Mouse (Mus musculus) MEL (cell line): ENCODE results near the gene Kcna2. TPM values are rescaled to one million over a fixed set of nuclear protein-coding genes. Genes with fewer than 3 reads are reported as not detected.

Experiments used
- DNase-seq: peaks from one replicate; pipeline ENCODE4 v3.0.0; 2011; ENCODE audit warnings: low read depth, low spot score
- H3K27ac ChIP-seq: 2 replicates; pipeline ENCODE4 v1.5.1; 2012; ENCODE audit warnings: low read depth, mild to moderate bottlenecking, control low read depth, low read length, moderate library complexity; ENCODE audit not compliant: control insufficient read depth
- H3K27me3 ChIP-seq, 2 experiments: fragments of 150-350 bp in 1 of 2; sonication (generic) in 1 of 2; 2 replicates each; pipeline ENCODE4 v1.6.1; 2012; ENCODE audit warnings: low read length in 2 of 2, mild to moderate bottlenecking in 2 of 2, improper control_type of control experiment in 1 of 2, moderate library complexity in 1 of 2; ENCODE audit not compliant: insufficient read depth in 2 of 2, control insufficient read depth in 1 of 2
- H3K36me3 ChIP-seq, 2 experiments: 2 replicates each; pipeline ENCODE4 v1.6.1; 2012 to 2014; ENCODE audit warnings: low read length in 2 of 2, improper control_type of control experiment in 1 of 2, inconsistent platforms in 1 of 2, mild to moderate bottlenecking in 1 of 2; ENCODE audit not compliant: insufficient read depth in 2 of 2, control insufficient read depth in 1 of 2
- H3K4me1 ChIP-seq, 2 experiments: fragments of 150-350 bp in 1 of 2; sonication (generic) in 1 of 2; 2 replicates each; pipeline ENCODE4 v1.6.1; 2012; ENCODE audit warnings: low read length in 2 of 2, improper control_type of control experiment in 1 of 2, mild to moderate bottlenecking in 1 of 2; ENCODE audit not compliant: insufficient read depth in 2 of 2, control insufficient read depth in 1 of 2
- H3K4me3 ChIP-seq, 2 experiments: fragments of 150-350 bp in 1 of 2; sonication (generic) in 1 of 2; 2 replicates each; pipeline ENCODE4 v1.5.1; 2012; ENCODE audit warnings: low read depth in 2 of 2, low read length in 2 of 2, mild to moderate bottlenecking in 2 of 2, moderate library complexity in 2 of 2, control low read depth in 1 of 2, improper control_type of control experiment in 1 of 2; ENCODE audit not compliant: control insufficient read depth in 1 of 2, insufficient read depth in 1 of 2
- H3K79me2 ChIP-seq: 2 replicates; pipeline ENCODE4 v1.6.1; 2012; ENCODE audit warnings: mild to moderate bottlenecking, low read length, moderate library complexity; ENCODE audit not compliant: control insufficient read depth, poor library complexity, insufficient read depth
- H3K9ac ChIP-seq: 2 replicates; pipeline ENCODE4 v1.6.1; 2012; ENCODE audit warnings: low read depth, mild to moderate bottlenecking, control low read depth, low read length, moderate library complexity; ENCODE audit not compliant: control insufficient read depth, poor library complexity, severe bottlenecking
- H3K9me3 ChIP-seq: fragments of 150-350 bp; sonication (generic); replicated peaks from 2 replicates; pipeline ENCODE4 v1.6.1; 2012; ENCODE audit warnings: mild to moderate bottlenecking, low read length, improper control_type of control experiment, moderate library complexity; ENCODE audit not compliant: insufficient read depth
- BHLHE40 ChIP-seq: IDR thresholded peaks from 2 replicates; pipeline ENCODE4 v1.6.1; 2012; ENCODE audit warnings: low read depth, mild to moderate bottlenecking, inconsistent platforms, low read length, improper control_type of control experiment, borderline replicate concordance
- CHD1 ChIP-seq: IDR thresholded peaks from 2 replicates; pipeline ENCODE4 v1.6.1; 2012; ENCODE audit warnings: low read depth, mild to moderate bottlenecking, inconsistent platforms, low read length, improper control_type of control experiment
- CTCF ChIP-seq, 3 experiments: IDR thresholded peaks in 2 of 3; conservative IDR thresholded peaks in 1 of 3; 2 replicates each; pipeline ENCODE4 v1.5.1; 2011 to 2012; ENCODE audit warnings: low read length in 3 of 3, low read depth in 2 of 3, mild to moderate bottlenecking in 2 of 3, improper control_type of control experiment in 1 of 3, inconsistent platforms in 1 of 3, mixed read lengths in 1 of 3, moderate library complexity in 1 of 3; ENCODE audit not compliant: control insufficient read depth in 1 of 3, insufficient read depth in 1 of 3, poor library complexity in 1 of 3, severe bottlenecking in 1 of 3
- E2F4 ChIP-seq: IDR thresholded peaks from 2 replicates; pipeline ENCODE4 v1.6.1; 2011; ENCODE audit warnings: low read depth, low read length, improper control_type of control experiment, borderline replicate concordance
- ELF1 ChIP-seq: IDR thresholded peaks from 2 replicates; pipeline ENCODE4 v1.6.1; 2014; ENCODE audit warnings: low read depth, mild to moderate bottlenecking, inconsistent platforms, low read length, improper control_type of control experiment, moderate library complexity
- KAT2A ChIP-seq: conservative IDR thresholded peaks from 2 replicates; pipeline ENCODE4 v1.6.1; 2012; ENCODE audit warnings: low read depth, low read length, improper control_type of control experiment, inconsistent platforms
- MAX ChIP-seq: IDR thresholded peaks from 2 replicates; pipeline ENCODE4 v1.6.1; 2011; ENCODE audit warnings: low read length, improper control_type of control experiment
- MAZ ChIP-seq: IDR thresholded peaks from 2 replicates; pipeline ENCODE4 v1.6.1; 2012; ENCODE audit warnings: low read depth, mild to moderate bottlenecking, inconsistent platforms, low read length, improper control_type of control experiment
- MEF2A ChIP-seq: IDR thresholded peaks from 2 replicates; pipeline ENCODE4 v1.6.1; 2014; ENCODE audit warnings: low read depth, mild to moderate bottlenecking, inconsistent platforms, low read length, improper control_type of control experiment; ENCODE audit not compliant: poor library complexity, insufficient replicate concordance, severe bottlenecking; ENCODE audit errors: extremely low read depth
- MXI1 ChIP-seq: IDR thresholded peaks from 2 replicates; pipeline ENCODE4 v1.6.1; 2011; ENCODE audit warnings: mild to moderate bottlenecking, low read depth, low read length, improper control_type of control experiment
- RAD21 ChIP-seq: IDR thresholded peaks from 2 replicates; pipeline ENCODE4 v1.6.1; 2011; ENCODE audit warnings: mild to moderate bottlenecking, low read depth, low read length, improper control_type of control experiment
- RCOR1 ChIP-seq: IDR thresholded peaks from 2 replicates; pipeline ENCODE4 v1.6.1; 2012; ENCODE audit warnings: low read depth, mild to moderate bottlenecking, inconsistent platforms, low read length, improper control_type of control experiment
- SIN3A ChIP-seq: IDR thresholded peaks from 2 replicates; pipeline ENCODE4 v1.6.1; 2012; ENCODE audit warnings: low read length, improper control_type of control experiment, inconsistent platforms
- SMC3 ChIP-seq: IDR thresholded peaks from 2 replicates; pipeline ENCODE4 v1.6.1; 2011; ENCODE audit warnings: low read depth, low read length, improper control_type of control experiment
- TAL1 ChIP-seq: IDR thresholded peaks from 2 replicates; pipeline ENCODE4 v1.6.1; 2012; ENCODE audit warnings: mild to moderate bottlenecking, inconsistent platforms, low read length, moderate library complexity, mixed read lengths
- UBTF ChIP-seq: IDR thresholded peaks from 2 replicates; pipeline ENCODE4 v1.6.1; 2012; ENCODE audit warnings: low read depth, mild to moderate bottlenecking, inconsistent platforms, low read length, improper control_type of control experiment, moderate library complexity, borderline replicate concordance; ENCODE audit not compliant: insufficient read depth
- USF2 ChIP-seq, 2 experiments: IDR thresholded peaks; 2 replicates each; pipeline ENCODE4 v1.6.1; 2011 to 2012; ENCODE audit warnings: improper control_type of control experiment in 2 of 2, low read length in 2 of 2, borderline replicate concordance in 1 of 2, inconsistent platforms in 1 of 2, low read depth in 1 of 2, mild to moderate bottlenecking in 1 of 2; ENCODE audit not compliant: insufficient read depth in 1 of 2
- polyA plus RNA-seq, 2 experiments: library from polyadenylated mRNA; stranded (reverse) in 1 of 2; unstranded in 1 of 2; fragments of >175 nt in 1 of 2; fragments of >200 nt in 1 of 2; gene quantifications; 2 replicates each; pipeline versions ENCODE4 v1.2.1 to v1.2.4; 2012; ENCODE audit warnings: low replicate concordance in 2 of 2, low read depth in 1 of 2; ENCODE audit not compliant: insufficient read length in 2 of 2, insufficient read depth in 1 of 2, missing spikeins in 1 of 2
- total RNA-seq: library from RNA; depleted of rRNA; stranded (reverse); fragments of 300-350 nt; gene quantifications from 2 replicates; pipeline ENCODE4 v1.2.3, GENCODE M21; 2012

Kcna2 gene
- total and polyA plus RNA-seq, 3 experiments, result under 0.01 TPM; not detected in 2

DNA sequence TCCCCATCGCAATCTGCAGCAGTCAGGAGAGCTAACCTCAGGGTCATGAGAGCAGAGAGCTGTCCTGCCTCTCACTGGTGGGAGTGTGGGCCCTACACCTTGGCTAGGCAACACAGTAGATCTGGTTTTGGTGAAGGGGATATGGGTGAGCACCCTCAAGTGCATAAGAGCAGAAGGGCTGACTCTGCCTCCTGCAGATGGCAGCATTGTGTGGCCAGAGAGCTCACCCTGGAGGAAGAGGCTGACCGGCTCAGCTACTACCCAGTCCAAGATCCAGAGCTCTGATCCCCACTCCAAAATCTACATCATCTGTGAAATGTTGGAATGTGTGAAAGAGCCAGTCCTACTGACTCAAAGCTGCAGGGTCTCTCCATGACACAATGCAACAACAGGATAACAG is 27.1 kb upstream of the Kcna2 start:
- H3K4me3 ChIP-seq, result no peak overlapping the region
- no peak overlapping the region for H3K27ac ChIP-seq
- H3K79me2 ChIP-seq, result no peaks in the 10 kb centered on the region
- TF ChIP-seq MXI1, result no peak
- TF ChIP-seq KAT2A, result no peak
- no peak for TF ChIP-seq RAD21
- TF ChIP-seq BHLHE40, result no peak
- no peak for TF ChIP-seq SMC3
- no peak for TF ChIP-seq E2F4
- TF ChIP-seq UBTF, result no peak
- H3K36me3 ChIP-seq, result no peaks in the 10 kb centered on the region
- no peak overlapping the region for H3K9ac ChIP-seq
- no peaks in the 10 kb centered on the region for H3K4me1 ChIP-seq
- H3K27me3 ChIP-seq, result no peaks in the 10 kb centered on the region
- no peaks in the 10 kb centered on the region for H3K9me3 ChIP-seq
- DNase-seq, result no peak

DNA sequence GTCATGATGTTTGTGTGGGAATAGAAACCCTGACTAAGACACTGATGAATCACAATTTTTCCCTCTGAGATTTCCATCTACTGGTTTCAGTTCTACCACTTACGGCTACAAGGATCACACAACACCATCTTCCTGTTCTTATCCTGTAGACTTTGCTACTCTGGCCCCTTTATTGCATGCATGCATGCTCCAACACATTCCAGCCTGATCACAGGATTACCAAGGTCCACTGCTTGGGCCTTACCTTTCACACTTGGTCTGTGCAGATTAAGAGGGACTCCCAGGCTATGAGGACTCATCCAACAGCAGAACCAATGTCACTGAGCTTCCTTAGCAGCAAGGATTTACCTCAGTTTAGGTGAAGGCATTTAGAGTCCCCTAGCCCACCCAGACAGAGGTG is 25.2 kb upstream of the Kcna2 start:
- no peak for DNase-seq
- Histone ChIP-seq H3K27ac (no peak overlapping the region), H3K9me3 (no peaks in the 10 kb centered on the region), H3K36me3 (no peaks in the 10 kb centered on the region), H3K27me3 (no peaks in the 10 kb centered on the region), H3K4me3 (no peak overlapping the region), H3K9ac (no peak overlapping the region), H3K4me1 (no peaks in the 10 kb centered on the region), H3K79me2 (no peaks in the 10 kb centered on the region)
- TF ChIP-seq SIN3A, result no peak
- no peak for TF ChIP-seq TAL1
- no peak for TF ChIP-seq MEF2A
- TF ChIP-seq CTCF (IDR thresholded peaks at IDR 0.05 in 2 of 3, conservative IDR thresholded peaks at IDR 0.05 in 1 of 3; ENCODE audit: control insufficient read depth in 1 of 3, insufficient read depth in 1 of 3, low read depth in 2 of 3, low read length in 3 of 3, poor library complexity in 1 of 3, severe bottlenecking in 1 of 3), result no peak
- TF ChIP-seq ELF1, result no peak
- no peak for TF ChIP-seq USF2 (IDR thresholded peaks at IDR 0.05; ENCODE audit: borderline replicate concordance in 1 of 2, insufficient read depth in 1 of 2, low read depth in 1 of 2, low read length in 2 of 2)
- TF ChIP-seq SMC3, result no peak
- no peak for TF ChIP-seq CHD1
- no peak for TF ChIP-seq BHLHE40
- TF ChIP-seq MAZ, result no peak
- no peak for TF ChIP-seq MAX
- TF ChIP-seq RCOR1, result no peak
